Mouse (Mus musculus) liver, postnatal 0 days (tissue): Measurements from ENCODE around the gene Pheta2. TPM values are rescaled to one million over a fixed set of nuclear protein-coding genes. Genes with fewer than 3 reads are reported as not detected.

ENCODE experiments used
- ATAC-seq: fragments of 200-750 bp; cut with Nextera tagmentation; 2 replicates; pipeline ENCODE4 v1.8.0; 2017; ENCODE audit warnings: mild to moderate bottlenecking, moderate library complexity
- DNase-seq: peaks from one replicate; pipeline ENCODE4 v3.0.0-alpha.2; 2016
- H3K27ac ChIP-seq: fragments of 300-500 bp; sonication (generic); 2 replicates; pipeline ENCODE4 v1.5.1; 2014; ENCODE audit warnings: antibody characterized with exemption, moderate library complexity, mild to moderate bottlenecking, low read depth
- H3K27me3 ChIP-seq: fragments of 300-500 bp; sonication (generic); 2 replicates; pipeline ENCODE4 v1.6.1; 2014; ENCODE audit warnings: low read length, control low read depth, mixed read lengths; ENCODE audit not compliant: insufficient read depth
- H3K36me3 ChIP-seq: fragments of 300-500 bp; sonication (generic); replicated peaks from 2 replicates; pipeline ENCODE4 v1.6.1; 2014; ENCODE audit warnings: mild to moderate bottlenecking, control low read depth, low read length, moderate library complexity, mixed read lengths; ENCODE audit not compliant: insufficient read depth
- H3K4me1 ChIP-seq: fragments of 300-500 bp; sonication (generic); 2 replicates; pipeline ENCODE4 v1.6.1; 2014; ENCODE audit warnings: antibody characterized with exemption, mild to moderate bottlenecking, control low read depth; ENCODE audit not compliant: insufficient read depth
- H3K4me2 ChIP-seq: fragments of 300-500 bp; sonication (generic); 2 replicates; pipeline ENCODE4 v1.6.1; 2014; ENCODE audit warnings: low read depth, mild to moderate bottlenecking, low read length, moderate library complexity, mixed read lengths
- H3K4me3 ChIP-seq: fragments of 300-500 bp; sonication (generic); 2 replicates; pipeline ENCODE4 v1.5.1; 2014; ENCODE audit warnings: low read depth, low read length
- H3K9ac ChIP-seq: fragments of 300-500 bp; sonication (generic); replicated peaks from 2 replicates; pipeline ENCODE4 v1.6.1; 2014; ENCODE audit warnings: mild to moderate bottlenecking, moderate library complexity
- H3K9me3 ChIP-seq: fragments of 300-500 bp; sonication (generic); 2 replicates; pipeline ENCODE4 v1.6.1; 2016; ENCODE audit warnings: mild to moderate bottlenecking, control low read depth, low read length, mixed read lengths
- CTCF ChIP-seq: sonication (generic); IDR thresholded peaks from 2 replicates; pipeline ENCODE4 v1.5.1; 2016; ENCODE audit warnings: antibody characterized with exemption, low read depth
- EP300 ChIP-seq: IDR thresholded peaks from 2 replicates; pipeline ENCODE4 v1.6.1; 2016; ENCODE audit warnings: antibody characterized with exemption, low read depth, mild to moderate bottlenecking
- WGBS: fragments of 180-500 bp; shearing (Covaris S2); extraction: QIAGEN DNeasy Blood & Tissue Kit; methylation state at CpG from one replicate; pipeline ENCODE4 v1.1.7; 2014; ENCODE audit not compliant: insufficient replicate concordance; 5-methylcytosine and 5-hydroxymethylcytosine counted together
- polyA plus RNA-seq: library from polyadenylated mRNA; unstranded; fragments of >200 nt; fragmentation: Nextera tagmentation; extraction: Ambion mirVana; gene quantifications from 2 replicates; pipeline ENCODE4 v1.2.1, GENCODE M21; 2015

The Pheta2 gene
- polyA plus RNA-seq, 1 experiment from 2014 or later: 17.5 TPM

DNA sequence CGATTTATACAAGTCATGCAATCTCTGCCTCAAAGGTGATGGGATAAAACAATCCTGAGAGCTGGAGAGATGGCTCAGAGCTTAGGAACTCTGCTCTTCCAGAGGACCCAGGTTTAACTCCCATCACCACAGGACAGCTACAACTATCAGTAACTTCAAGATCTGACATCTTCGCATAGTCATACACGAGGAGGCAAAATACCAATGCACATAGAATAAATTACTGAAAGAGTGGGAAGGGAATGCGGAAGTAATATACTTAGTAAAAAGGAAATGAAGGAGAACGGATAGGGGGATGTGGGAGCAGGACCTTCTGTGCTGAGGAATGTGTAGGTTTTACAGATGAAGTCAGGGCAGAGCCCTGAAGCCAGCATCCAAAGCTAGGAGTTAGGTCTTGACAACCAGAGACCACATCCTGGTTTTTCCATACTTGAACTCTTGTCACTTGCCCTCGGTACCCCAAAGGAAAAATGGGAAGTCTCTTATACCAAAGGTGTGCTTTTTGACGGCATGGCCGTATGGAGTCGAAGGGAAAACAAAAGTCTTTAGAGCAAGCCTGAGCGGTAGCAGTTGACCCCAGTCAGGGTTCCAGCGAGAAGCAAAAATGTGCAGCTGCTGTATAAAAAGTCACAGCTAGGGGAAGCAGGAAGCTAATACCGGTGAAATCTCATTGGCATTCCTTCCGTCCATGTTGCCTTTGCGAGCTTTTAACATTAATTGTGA, 8.0 kb downstream of the Pheta2 start:
- Histone ChIP-seq H3K9me3 (no peaks in the 10 kb centered on the region), H3K27ac (peak overlapping the region; percentile 92), H3K4me1 (peaks cover 71% of the 10 kb centered on the region), H3K4me2 (peak overlapping the region; percentile 91), H3K9ac (peak overlapping the region; percentile 81), H3K4me3 (peak overlapping the region; percentile 73), H3K27me3 (no peaks in the 10 kb centered on the region), H3K36me3 (peaks cover 44% of the 10 kb centered on the region)
- ATAC-seq: no peak
- TF ChIP-seq CTCF (peak; percentile 36), EP300 (no peak)
- DNase-seq: no peak
- WGBS: 30% methylated on average over 14 of the region's 14 CpGs

DNA sequence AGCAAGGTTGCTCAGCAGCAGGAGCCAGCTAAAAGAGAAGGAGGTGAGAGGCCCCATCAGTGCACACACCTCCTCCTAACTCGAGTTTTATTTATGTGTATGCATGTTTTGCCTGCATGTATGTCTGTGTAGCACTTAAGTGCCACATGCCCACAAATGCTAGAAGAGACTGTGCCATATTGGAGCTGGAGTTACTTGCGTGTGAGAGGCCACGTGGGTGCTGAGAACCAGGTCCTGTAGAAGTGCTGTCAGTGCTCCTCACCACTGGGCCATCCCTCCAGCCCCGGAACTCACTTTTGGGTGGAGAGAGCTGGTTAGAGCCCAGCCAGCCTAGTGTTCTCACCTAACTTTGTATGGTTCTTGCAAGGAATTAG, 8.5 kb downstream of the Pheta2 start:
- no peaks in the 10 kb centered on the region for H3K27me3 ChIP-seq
- H3K4me3 ChIP-seq: peak overlapping the region; percentile 73
- H3K4me1 ChIP-seq: peaks cover 67% of the 10 kb centered on the region
- H3K36me3 ChIP-seq: peaks cover 44% of the 10 kb centered on the region
- peak overlapping the region; percentile 81 for H3K9ac ChIP-seq
- no peak for DNase-seq
- WGBS: 62% methylated on average over 4 of the region's 4 CpGs
- TF ChIP-seq CTCF: no peak
- no peak for TF ChIP-seq EP300
- H3K27ac ChIP-seq: peak overlapping the region; percentile 92
- H3K9me3 ChIP-seq: no peaks in the 10 kb centered on the region
- peak overlapping the region; percentile 91 for H3K4me2 ChIP-seq
- no peak for ATAC-seq

DNA sequence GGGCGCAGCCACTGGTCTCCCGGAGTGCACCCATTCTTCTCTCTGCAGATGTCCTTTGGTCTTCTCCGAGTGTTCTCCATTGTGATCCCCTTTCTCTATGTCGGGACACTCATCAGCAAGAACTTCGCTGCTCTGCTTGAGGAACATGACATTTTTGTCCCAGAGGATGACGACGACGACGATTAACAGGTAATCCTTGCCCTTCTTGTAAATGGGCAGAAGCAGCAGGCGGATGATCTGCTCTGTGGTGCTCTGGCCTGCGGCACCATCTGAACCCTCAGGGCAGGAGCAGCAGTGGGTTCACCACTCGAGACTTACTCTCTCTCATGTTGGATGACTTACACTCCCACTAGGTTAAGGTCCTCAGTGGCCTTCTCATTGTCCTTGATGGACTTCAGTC, 9.1 kb downstream of the Pheta2 start:
- peak overlapping the region; percentile 91 for H3K4me2 ChIP-seq
- H3K9ac ChIP-seq: no peak overlapping the region
- H3K4me1 ChIP-seq: peaks cover 65% of the 10 kb centered on the region
- 89% methylated on average over 12 of the region's 12 CpGs for WGBS
- peak overlapping the region; percentile 92; the same call in 1 of the 2 replicates for H3K27ac ChIP-seq
- DNase-seq (no peak), ATAC-seq (no peak)
- no peaks in the 10 kb centered on the region for H3K27me3 ChIP-seq
- no peaks in the 10 kb centered on the region for H3K9me3 ChIP-seq
- H3K36me3 ChIP-seq: peaks cover 44% of the 10 kb centered on the region
- TF ChIP-seq CTCF (no peak), EP300 (no peak)
- no peak overlapping the region; the same call in 1 of the 2 replicates for H3K4me3 ChIP-seq

DNA sequence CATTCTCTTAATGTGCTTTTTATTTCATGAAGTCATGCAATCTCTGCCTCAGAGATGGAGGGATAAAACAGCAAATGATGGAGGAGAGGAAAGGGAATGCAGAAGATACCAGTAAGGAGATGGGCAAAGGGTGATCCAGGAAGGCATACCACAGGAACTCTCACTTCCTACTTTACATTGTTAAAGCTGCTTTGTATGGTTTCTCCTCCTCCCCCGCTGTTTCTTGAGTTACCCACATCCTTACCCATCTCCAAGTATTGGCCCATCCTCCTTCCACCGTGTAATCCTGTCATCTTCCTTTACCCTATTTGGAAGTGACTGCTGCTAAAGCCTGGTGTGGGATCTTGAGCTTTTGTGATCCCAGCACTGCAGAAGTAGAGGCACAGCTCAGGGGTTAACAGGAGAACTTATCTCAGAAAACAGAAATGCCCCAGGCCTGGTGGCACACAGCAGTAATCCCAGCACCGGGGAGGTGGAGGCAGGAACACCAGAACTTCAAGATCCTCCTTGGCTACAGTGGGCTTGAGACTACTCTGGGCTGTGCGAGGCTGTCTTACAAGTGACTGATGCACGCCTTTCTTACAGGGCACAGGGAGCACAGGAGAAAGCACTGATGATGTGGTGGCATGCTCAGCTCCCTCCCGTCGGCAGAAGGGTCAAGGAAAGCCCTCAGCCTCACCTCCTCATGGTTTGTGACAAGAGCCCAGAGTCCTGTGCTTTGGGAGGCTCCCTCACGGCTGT, 9.7 kb downstream of the Pheta2 start:
- Histone ChIP-seq H3K4me1 (peaks cover 65% of the 10 kb centered on the region), H3K9ac (no peak overlapping the region), H3K4me2 (peak overlapping the region; percentile 91; the same call in 1 of the 2 replicates), H3K9me3 (no peaks in the 10 kb centered on the region), H3K36me3 (peaks cover 40% of the 10 kb centered on the region), H3K27ac (no peak overlapping the region; the same call in 1 of the 2 replicates), H3K27me3 (no peaks in the 10 kb centered on the region), H3K4me3 (no peak overlapping the region)
- 79% methylated on average over 8 of the region's 8 CpGs for WGBS
- ATAC-seq (no peak), DNase-seq (no peak)
- TF ChIP-seq EP300 (no peak), CTCF (no peak)

DNA sequence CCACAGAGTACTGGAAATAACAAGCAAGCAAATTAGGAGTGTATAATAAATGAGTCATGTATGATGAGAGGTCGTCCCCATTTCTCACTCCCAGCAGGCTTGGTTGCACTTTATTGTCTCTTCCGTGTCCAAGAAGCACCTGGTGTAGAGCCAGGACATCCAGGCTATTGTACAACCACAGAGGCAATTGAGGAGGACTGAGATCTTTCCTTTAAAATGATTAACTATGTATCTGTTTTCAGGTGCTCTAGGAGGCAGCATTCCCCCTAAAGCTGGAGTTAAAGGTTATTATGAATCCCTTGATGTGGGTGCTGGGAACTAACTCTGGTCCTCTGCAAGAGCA, 10.2 kb downstream of the Pheta2 start:
- no peaks in the 10 kb centered on the region for H3K9me3 ChIP-seq
- H3K27me3 ChIP-seq: no peaks in the 10 kb centered on the region
- peaks cover 60% of the 10 kb centered on the region for H3K4me1 ChIP-seq
- no peak for DNase-seq
- no peak for ATAC-seq
- 86% methylated on average over 2 of the region's 2 CpGs for WGBS
- peaks cover 36% of the 10 kb centered on the region for H3K36me3 ChIP-seq
- H3K27ac ChIP-seq: 0 out of 2 replicates have a peak overlapping the region, but pooled peaks have one; percentile 3
- H3K4me2 ChIP-seq: no peak overlapping the region
- TF ChIP-seq EP300 (no peak), CTCF (no peak)
- no peak overlapping the region for H3K4me3 ChIP-seq
- no peak overlapping the region for H3K9ac ChIP-seq

DNA sequence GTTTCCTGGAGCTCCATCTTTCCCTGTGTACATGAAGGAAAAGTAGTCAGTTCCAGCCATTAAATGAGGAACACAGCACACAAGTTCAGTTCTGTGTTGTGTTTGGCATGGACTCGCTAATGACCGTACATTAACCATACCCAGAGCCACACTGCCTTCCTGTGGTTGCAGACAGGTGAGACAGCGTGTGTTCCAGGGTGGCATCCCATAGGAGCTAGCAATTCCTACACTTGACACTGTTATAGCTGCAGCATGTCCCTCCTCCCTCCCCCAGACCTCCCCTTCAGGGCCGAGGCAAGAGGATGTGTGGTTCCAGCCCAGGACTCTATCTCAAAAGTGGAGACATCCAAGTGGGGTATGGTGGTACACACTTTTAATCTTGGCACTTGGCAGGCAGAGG, 11.6 kb downstream of the Pheta2 start:
- H3K27me3 ChIP-seq: no peaks in the 10 kb centered on the region
- no peak overlapping the region for H3K4me2 ChIP-seq
- H3K27ac ChIP-seq: peak overlapping the region; percentile 88
- WGBS: 67% methylated on average over 4 of the region's 4 CpGs
- H3K4me1 ChIP-seq: peaks cover 51% of the 10 kb centered on the region
- no peaks in the 10 kb centered on the region for H3K9me3 ChIP-seq
- ATAC-seq (no peak), DNase-seq (no peak)
- no peak for TF ChIP-seq EP300
- TF ChIP-seq CTCF: peak; percentile 27; the same call in 1 of the 2 replicates
- peaks cover 33% of the 10 kb centered on the region for H3K36me3 ChIP-seq
- H3K4me3 ChIP-seq: no peak overlapping the region
- H3K9ac ChIP-seq: no peak overlapping the region; the same call in 1 of the 2 replicates
